Mouse (Mus musculus) limb, embryonic 15.5 days (tissue): ENCODE measurements around the gene Fchsd2. TPM values are rescaled to one million over a fixed set of nuclear protein-coding genes. Genes with fewer than 3 reads are reported as not detected.

Source experiments
- ATAC-seq: fragments of 200-750 bp; cut with Nextera tagmentation; 2 replicates; pipeline ENCODE4 v1.8.0; 2017; ENCODE audit warnings: low read depth, moderate TSS enrichment; ENCODE audit not compliant: insufficient number of reproducible peaks, low FRiP score, low TSS enrichment
- H3K27ac ChIP-seq: fragments of 300-500 bp; sonication (generic); 2 replicates; pipeline ENCODE4 v1.5.1; 2015; ENCODE audit warnings: moderate library complexity, mild to moderate bottlenecking, inconsistent platforms
- H3K27me3 ChIP-seq: fragments of 300-500 bp; sonication (generic); 2 replicates; pipeline ENCODE4 v1.6.1; 2015; ENCODE audit warnings: inconsistent platforms
- H3K36me3 ChIP-seq: fragments of 300-500 bp; sonication (generic); 2 replicates; pipeline ENCODE4 v1.6.1; 2015; ENCODE audit warnings: inconsistent platforms
- H3K4me1 ChIP-seq: fragments of 300-500 bp; sonication (generic); 2 replicates; pipeline ENCODE4 v1.6.1; 2015; ENCODE audit warnings: inconsistent platforms
- H3K4me2 ChIP-seq: fragments of 300-500 bp; sonication (generic); 2 replicates; pipeline ENCODE4 v1.6.1; 2015; ENCODE audit warnings: mild to moderate bottlenecking, inconsistent platforms
- H3K4me3 ChIP-seq: fragments of 300-500 bp; sonication (generic); 2 replicates; pipeline ENCODE4 v1.5.1; 2015; ENCODE audit warnings: mild to moderate bottlenecking, inconsistent platforms
- H3K9ac ChIP-seq: fragments of 300-500 bp; sonication (generic); 2 replicates; pipeline ENCODE4 v1.6.1; 2015; ENCODE audit warnings: inconsistent platforms
- H3K9me3 ChIP-seq: fragments of 300-500 bp; sonication (generic); 2 replicates; pipeline ENCODE4 v1.6.1; 2016; ENCODE audit warnings: inconsistent platforms
- WGBS: fragments of 180-500 bp; shearing (Covaris S2); methylation state at CpG from one replicate; pipeline ENCODE4 v1.1.7; 2015; 5-methylcytosine and 5-hydroxymethylcytosine counted together
- polyA plus RNA-seq: library from polyadenylated mRNA; unstranded; fragments of >200 nt; fragmentation: Nextera tagmentation; extraction: Ambion mirVana; gene quantifications from 2 replicates; pipeline ENCODE4 v1.2.1, GENCODE M21; 2015

The Fchsd2 gene
- polyA plus RNA-seq, 1 experiment from 2014 or later = 18.4 TPM

- H3K36me3 ChIP-seq = no peaks in the 10 kb centered on the region
- no peak overlapping the region for H3K4me3 ChIP-seq
- WGBS = 71% methylated on average over 6 of the region's 6 CpGs
- H3K4me2 ChIP-seq = no peak overlapping the region
- ATAC-seq = peak; percentile 66; the same call in 1 of the 2 replicates
- H3K9me3 ChIP-seq = no peaks in the 10 kb centered on the region
- H3K27ac ChIP-seq = peak overlapping the region; percentile 79
- peaks cover 13% of the 10 kb centered on the region for H3K4me1 ChIP-seq
- H3K9ac ChIP-seq = no peak overlapping the region
- 0 out of 2 replicates have a peak, but pooled peaks cover 3% of the 10 kb centered on the region for H3K27me3 ChIP-seq
Measured at GRCm38 (mm10) chr7:101062246-101062645, 30.4 kb upstream of the Fchsd2 start.

DNA sequence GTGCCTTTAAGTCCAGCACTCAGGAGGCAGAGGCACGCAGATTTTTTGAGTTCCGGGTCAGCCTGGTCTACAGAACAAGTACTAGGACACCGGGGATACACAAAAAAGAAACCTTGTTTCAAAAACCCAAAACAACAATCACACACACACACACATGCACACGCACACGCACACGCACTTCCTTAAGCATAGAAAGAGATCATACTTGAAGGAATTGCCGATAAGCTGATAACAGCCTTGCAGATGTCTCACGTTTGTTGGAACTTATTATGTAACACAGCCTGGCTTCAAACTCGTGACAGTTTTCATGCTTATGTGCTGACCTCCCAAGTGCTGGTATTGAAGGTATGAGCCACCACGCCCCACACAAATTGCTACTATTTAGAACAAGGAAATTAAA is 29.1 kb upstream of the Fchsd2 start:
- WGBS = 79% methylated on average over 10 of the region's 10 CpGs
- Histone ChIP-seq H3K36me3 (no peaks in the 10 kb centered on the region), H3K4me3 (no peak overlapping the region)

DNA sequence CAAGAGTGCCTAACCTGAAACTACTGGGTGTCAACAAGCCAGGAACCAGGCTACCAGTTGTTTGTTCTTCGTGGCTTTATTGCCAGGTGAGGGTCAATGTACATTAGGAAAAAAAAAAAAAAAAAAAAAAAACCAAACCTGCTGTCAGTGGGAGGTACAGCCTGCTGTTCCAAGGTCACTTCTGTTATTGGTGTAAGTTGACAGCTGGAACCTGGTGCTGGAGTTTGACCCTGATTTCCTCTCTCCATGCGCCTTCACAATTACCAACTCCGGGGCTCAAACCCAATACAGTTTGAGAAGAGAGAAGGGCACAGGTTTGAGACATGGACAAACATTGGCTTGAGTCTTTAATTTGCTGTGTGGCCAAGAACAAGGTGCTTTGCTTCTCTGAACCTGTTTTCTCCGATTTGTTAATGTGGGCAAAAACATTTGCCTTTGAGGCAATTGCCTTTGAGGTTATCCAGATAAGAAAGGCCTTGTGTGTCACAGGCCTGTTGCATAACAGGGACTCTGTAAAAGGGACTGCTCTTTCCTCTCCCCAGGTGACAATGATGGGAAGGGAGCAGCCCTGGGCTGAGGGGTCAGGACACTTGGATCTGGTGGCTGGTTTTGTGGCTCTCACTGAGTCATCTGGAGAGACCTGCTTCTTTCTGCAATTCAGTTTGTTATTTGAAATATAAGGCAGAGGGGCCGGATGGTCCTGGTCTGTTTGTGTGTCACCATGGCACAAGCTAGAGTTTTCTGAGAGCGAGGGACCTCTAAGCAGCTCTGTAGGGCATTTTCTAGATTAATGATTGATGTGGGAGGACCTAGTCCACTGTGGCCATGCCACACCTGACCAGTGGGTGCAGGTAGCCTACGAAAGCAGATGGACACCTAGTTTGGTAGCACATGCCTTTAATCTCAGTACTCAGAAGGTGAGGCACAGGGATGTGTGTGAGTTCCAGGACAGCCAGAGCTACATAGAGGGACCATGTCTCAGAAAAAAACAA is 27.7 kb upstream of the Fchsd2 start:
- WGBS = 83% methylated on average over 7 of the region's 7 CpGs
- no peak for ATAC-seq
- H3K36me3 ChIP-seq = no peaks in the 10 kb centered on the region

More for the DNA sequence above, 29.1 kb upstream of the Fchsd2 start:
- 0 out of 2 replicates have a peak, but pooled peaks cover 3% of the 10 kb centered on the region for H3K27me3 ChIP-seq
- no peaks in the 10 kb centered on the region for H3K9me3 ChIP-seq
- no peak overlapping the region for H3K9ac ChIP-seq
- H3K4me2 ChIP-seq = no peak overlapping the region
- H3K4me1 ChIP-seq = peaks cover 13% of the 10 kb centered on the region
- H3K27ac ChIP-seq = no peak overlapping the region
- no peak for ATAC-seq

DNA sequence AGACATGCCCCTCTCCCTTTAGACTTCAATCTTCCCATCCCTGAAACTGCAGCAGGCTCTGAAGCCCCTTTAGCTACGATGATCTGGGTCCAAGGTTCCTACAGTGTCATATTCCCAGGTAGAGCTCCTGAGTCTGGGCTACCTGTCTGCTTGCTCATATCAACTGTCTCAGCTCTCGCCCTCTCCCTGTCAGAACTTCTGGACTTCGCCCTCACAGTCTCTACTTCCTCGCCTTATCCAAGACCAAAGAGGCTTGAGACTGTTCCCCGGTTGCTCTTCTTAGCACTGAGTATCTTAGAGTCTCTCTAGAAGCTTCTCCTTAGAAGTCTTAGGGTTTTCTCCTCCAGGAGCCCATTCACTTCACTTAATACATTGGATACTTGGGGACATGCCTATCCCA is 26.7 kb upstream of the Fchsd2 start:
- Histone ChIP-seq H3K27me3 (0 out of 2 replicates have a peak, but pooled peaks cover under 1% of the 10 kb centered on the region), H3K4me3 (no peak overlapping the region), H3K9ac (no peak overlapping the region), H3K27ac (no peak overlapping the region), H3K9me3 (no peaks in the 10 kb centered on the region), H3K4me2 (no peak overlapping the region), H3K36me3 (no peaks in the 10 kb centered on the region), H3K4me1 (peaks cover 24% of the 10 kb centered on the region)
- 89% methylated on average over 5 of the region's 5 CpGs for WGBS
- no peak for ATAC-seq

More for the DNA sequence above, 27.7 kb upstream of the Fchsd2 start:
- Histone ChIP-seq H3K27me3 (0 out of 2 replicates have a peak, but pooled peaks cover 3% of the 10 kb centered on the region), H3K27ac (no peak overlapping the region), H3K4me3 (no peak overlapping the region), H3K4me2 (no peak overlapping the region), H3K9ac (no peak overlapping the region), H3K9me3 (no peaks in the 10 kb centered on the region), H3K4me1 (peaks cover 14% of the 10 kb centered on the region)

DNA sequence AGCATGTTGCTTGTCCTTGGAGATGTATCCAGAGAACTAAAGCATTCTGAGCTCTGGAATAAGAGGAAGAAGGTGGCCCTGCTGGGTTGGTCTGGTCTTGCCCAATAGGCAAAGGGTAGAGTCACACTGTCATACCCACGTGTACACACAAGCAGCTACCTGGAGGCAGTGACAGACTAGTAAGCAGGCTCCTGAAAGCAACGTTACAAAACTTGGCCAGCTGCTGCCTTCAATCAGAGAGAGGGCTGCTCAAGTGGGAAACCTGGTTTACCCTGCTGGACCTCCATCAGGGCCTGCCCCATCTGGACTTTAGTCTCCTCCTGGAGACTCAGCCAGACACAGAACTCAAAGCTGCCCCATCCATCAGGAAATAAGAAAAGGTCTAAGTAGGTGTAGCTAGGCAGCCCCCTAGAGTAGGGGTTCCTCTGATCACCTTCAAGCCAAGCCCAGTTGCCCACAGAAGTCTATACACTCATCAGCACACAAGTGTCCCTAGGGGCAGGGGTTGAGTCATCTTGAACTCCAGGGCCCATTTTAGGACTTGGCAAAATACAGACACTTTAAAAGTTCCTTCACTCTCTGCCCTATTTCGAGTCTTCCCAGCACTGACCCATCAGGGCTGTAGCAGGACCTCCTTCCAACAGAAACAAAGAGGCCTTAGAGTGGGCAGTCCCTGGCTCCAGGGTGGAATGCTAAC is 25.9 kb upstream of the Fchsd2 start:
- Histone ChIP-seq H3K9me3 (no peaks in the 10 kb centered on the region), H3K27me3 (no peaks in the 10 kb centered on the region), H3K27ac (no peak overlapping the region), H3K4me3 (no peak overlapping the region), H3K36me3 (no peaks in the 10 kb centered on the region), H3K4me1 (peaks cover 20% of the 10 kb centered on the region), H3K4me2 (no peak overlapping the region), H3K9ac (no peak overlapping the region)
- WGBS = 55% methylated on average over 3 of the region's 3 CpGs
- ATAC-seq = no peak

DNA sequence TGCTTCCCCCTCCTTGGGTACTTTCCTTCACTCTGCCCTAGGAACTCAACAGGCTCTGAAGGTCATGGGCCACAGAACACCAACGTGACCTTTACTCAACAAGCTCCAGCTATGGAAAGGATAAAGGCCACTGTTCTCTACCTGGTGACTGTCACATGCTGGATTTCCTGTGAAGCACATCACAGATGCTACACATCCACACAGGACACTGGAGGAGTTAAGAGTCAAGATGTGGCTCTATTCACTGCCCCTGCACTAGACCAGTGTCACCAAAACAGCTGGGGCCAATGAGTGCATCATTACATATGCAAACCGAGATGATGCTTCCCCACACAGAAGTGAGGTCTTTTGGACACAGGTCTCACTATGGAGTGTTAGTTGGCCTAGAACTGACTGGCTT is 25.1 kb upstream of the Fchsd2 start:
- H3K4me3 ChIP-seq = no peak overlapping the region
- 81% methylated on average over 2 of the region's 2 CpGs for WGBS
- ATAC-seq = no peak
- H3K36me3 ChIP-seq = no peaks in the 10 kb centered on the region
- H3K27me3 ChIP-seq = no peaks in the 10 kb centered on the region
- H3K9me3 ChIP-seq = no peaks in the 10 kb centered on the region
- H3K27ac ChIP-seq = no peak overlapping the region
- H3K9ac ChIP-seq = no peak overlapping the region
- H3K4me2 ChIP-seq = no peak overlapping the region
- peaks cover 14% of the 10 kb centered on the region for H3K4me1 ChIP-seq

DNA sequence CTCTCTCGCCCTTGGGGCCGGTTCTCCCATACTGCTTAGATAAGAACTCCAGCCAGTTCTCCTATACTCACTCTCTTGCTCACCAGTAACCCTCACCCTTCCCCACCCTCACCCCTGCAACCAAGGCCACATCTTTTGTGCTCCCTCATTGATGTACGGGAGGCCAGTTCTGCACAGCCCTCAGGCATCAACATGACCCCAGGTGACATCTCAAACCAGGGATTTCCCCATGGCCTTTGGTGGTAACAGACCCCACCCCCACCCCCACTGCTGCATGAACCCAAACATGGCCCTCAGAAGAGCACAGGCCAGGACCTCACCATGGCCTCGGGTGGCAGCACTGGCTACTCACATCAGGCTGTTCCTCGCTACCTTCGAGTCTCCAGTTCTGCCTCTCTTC is 23.4 kb upstream of the Fchsd2 start:
- Histone ChIP-seq H3K9ac (no peak overlapping the region), H3K27ac (no peak overlapping the region), H3K4me3 (no peak overlapping the region), H3K9me3 (no peaks in the 10 kb centered on the region), H3K36me3 (no peaks in the 10 kb centered on the region), H3K4me1 (peaks cover 14% of the 10 kb centered on the region), H3K4me2 (no peak overlapping the region), H3K27me3 (no peaks in the 10 kb centered on the region)
- WGBS = 81% methylated on average over 6 of the region's 6 CpGs
- ATAC-seq = no peak

DNA sequence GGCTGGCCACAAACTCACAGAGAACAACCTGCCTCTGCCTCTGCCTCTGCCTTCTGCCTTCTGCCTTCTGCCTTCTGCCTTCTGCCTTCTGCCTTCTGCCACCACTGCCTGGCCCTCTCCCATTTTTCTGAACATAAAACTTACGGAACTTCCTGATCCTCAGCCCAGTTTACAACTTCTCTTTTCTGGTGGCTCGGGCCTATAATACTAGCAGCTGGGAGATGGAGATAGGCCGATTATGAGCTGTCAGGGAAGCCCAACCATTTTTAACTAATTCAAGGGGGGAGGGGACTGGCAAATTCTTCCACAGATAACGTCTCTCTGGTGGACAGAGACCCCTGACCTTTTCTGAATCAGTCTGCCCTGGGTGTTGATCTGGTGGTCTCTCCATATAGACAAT is 22.3 kb upstream of the Fchsd2 start:
- no peak for ATAC-seq
- 0 out of 2 replicates have a peak overlapping the region, but pooled peaks have one; percentile 13 for H3K27ac ChIP-seq
- H3K9ac ChIP-seq = no peak overlapping the region
- H3K4me3 ChIP-seq = no peak overlapping the region
- no peaks in the 10 kb centered on the region for H3K36me3 ChIP-seq
- H3K27me3 ChIP-seq = no peaks in the 10 kb centered on the region
- peaks cover 16% of the 10 kb centered on the region for H3K4me1 ChIP-seq
- 13% methylated on average over 4 of the region's 4 CpGs for WGBS
- H3K4me2 ChIP-seq = no peak overlapping the region
- no peaks in the 10 kb centered on the region for H3K9me3 ChIP-seq

DNA sequence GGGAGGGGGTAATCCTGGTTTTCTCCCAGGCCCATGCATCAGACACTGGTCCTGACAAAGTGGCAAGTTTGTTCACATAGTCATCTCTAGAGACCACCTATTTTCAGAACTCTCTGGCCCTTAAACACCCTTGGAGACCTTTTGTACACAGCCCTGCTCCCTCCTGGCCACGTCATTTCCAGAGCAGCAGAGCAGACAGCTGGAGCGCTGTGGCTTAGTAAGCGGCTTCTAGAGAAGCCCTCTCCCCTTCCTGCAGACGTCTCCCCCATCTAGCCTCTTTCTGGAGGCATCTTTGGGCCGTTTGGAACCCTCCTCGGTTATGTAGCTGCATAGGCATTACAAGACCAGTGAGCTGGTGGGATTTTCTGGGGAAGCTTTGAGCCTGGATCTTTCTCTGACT is 21.6 kb upstream of the Fchsd2 start:
- 44% methylated on average over 6 of the region's 6 CpGs for WGBS
- Histone ChIP-seq H3K4me1 (peaks cover 16% of the 10 kb centered on the region), H3K27me3 (no peaks in the 10 kb centered on the region)

GRCm38 (mm10) chr7:101072123-101072740 is 20.4 kb upstream of the Fchsd2 start:
- Histone ChIP-seq H3K27ac (no peak overlapping the region), H3K36me3 (no peaks in the 10 kb centered on the region), H3K9ac (no peak overlapping the region), H3K4me3 (no peak overlapping the region), H3K27me3 (no peaks in the 10 kb centered on the region), H3K4me2 (no peak overlapping the region), H3K9me3 (no peaks in the 10 kb centered on the region), H3K4me1 (peaks cover 16% of the 10 kb centered on the region)
- WGBS = 72% methylated on average over 12 of the region's 12 CpGs
- ATAC-seq = no peak

More for the DNA sequence above, 21.6 kb upstream of the Fchsd2 start:
- no peak overlapping the region for H3K4me3 ChIP-seq
- H3K36me3 ChIP-seq = no peaks in the 10 kb centered on the region
- H3K27ac ChIP-seq = 0 out of 2 replicates have a peak overlapping the region, but pooled peaks have one; percentile 4
- no peak overlapping the region for H3K9ac ChIP-seq
- no peak overlapping the region for H3K4me2 ChIP-seq
- no peaks in the 10 kb centered on the region for H3K9me3 ChIP-seq
- ATAC-seq = no peak

DNA sequence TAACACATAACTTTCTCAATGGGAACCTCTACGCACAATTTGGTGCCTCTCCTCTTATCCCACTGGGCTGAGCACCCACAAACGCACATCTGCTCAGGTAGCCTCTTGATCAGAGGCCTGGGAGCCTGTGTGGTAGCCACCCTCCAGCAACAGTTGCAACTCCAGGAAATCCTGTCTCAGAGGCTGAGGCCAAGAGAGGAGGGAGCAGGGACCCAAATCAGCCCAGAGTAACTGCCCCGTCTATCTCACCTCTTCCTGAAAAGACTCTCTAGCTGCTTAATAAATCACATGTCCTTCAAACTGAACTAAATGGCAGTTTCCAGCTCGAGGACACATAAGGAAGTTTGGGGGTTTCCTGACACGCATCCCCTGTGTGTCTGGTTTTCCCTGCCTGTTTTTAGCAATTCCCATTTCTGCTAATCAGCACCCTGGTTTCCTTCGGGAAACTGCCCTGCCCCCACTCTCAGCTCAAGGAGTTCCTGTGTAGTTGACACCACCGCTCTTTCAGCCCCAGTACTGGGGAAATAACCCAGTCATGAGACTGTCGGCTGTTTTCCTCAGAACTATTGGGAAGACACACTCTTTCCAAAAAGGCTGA is 18.4 kb upstream of the Fchsd2 start:
- Histone ChIP-seq H3K9me3 (no peaks in the 10 kb centered on the region), H3K27ac (no peak overlapping the region), H3K4me2 (no peak overlapping the region), H3K36me3 (no peaks in the 10 kb centered on the region), H3K9ac (no peak overlapping the region), H3K4me1 (peaks cover 16% of the 10 kb centered on the region), H3K4me3 (no peak overlapping the region), H3K27me3 (no peaks in the 10 kb centered on the region)
- WGBS = 57% methylated on average over 8 of the region's 8 CpGs
- ATAC-seq = no peak
